Mouse (Mus musculus) Patski (cell line): ENCODE measurements around the gene Rem1. TPM values are rescaled to one million over a fixed set of nuclear protein-coding genes. Genes with fewer than 3 reads are reported as not detected.

Source experiments
- ATAC-seq: fragments of 100-300 bp; one replicate; pipeline ENCODE4 v1.8.0; 2021
- CTCF ChIA-PET: fragments of 350-600 bp; sonication (Branson Sonifier 250); formaldehyde crosslinking; loops from one replicate; lab custom pipeline; 2022; ENCODE audit warnings: inconsistent platforms; lab: Charles Lee
- POLR2A ChIA-PET: fragments of 350-600 bp; sonication (Branson Sonifier 250); formaldehyde crosslinking; loops from one replicate; lab custom pipeline; 2022; ENCODE audit warnings: antibody characterized with exemption, inconsistent platforms; lab: Charles Lee
- DNase-seq: peaks from one replicate; pipeline ENCODE4 v3.0.0-alpha.2; 2011; ENCODE audit warnings: low read depth, low spot score
- H3K27me3 ChIP-seq: fragments of 371-371 bp; one replicate; pipeline ENCODE4 v1.5.1; 2021
- CTCF ChIP-seq: fragments of 100-300 bp; IDR thresholded peaks from one replicate; pipeline ENCODE4 v1.5.1; 2021
- in situ Hi-C: fragments of 300-500 bp; cut with MboI; formaldehyde crosslinking; loops from 3 replicates; pipeline ENCODE4 v1.11.1; 2018; ENCODE audit warnings: low pct_unique_long_range_greater_than_20kb, mixed read lengths
- polyA plus RNA-seq: library from polyadenylated mRNA; unstranded; gene quantifications from one replicate; pipeline ENCODE4 v1.2.3, GENCODE M21; 2021

The Rem1 gene
- polyA plus RNA-seq, 1 experiment from 2014 or later = not detected

DNA sequence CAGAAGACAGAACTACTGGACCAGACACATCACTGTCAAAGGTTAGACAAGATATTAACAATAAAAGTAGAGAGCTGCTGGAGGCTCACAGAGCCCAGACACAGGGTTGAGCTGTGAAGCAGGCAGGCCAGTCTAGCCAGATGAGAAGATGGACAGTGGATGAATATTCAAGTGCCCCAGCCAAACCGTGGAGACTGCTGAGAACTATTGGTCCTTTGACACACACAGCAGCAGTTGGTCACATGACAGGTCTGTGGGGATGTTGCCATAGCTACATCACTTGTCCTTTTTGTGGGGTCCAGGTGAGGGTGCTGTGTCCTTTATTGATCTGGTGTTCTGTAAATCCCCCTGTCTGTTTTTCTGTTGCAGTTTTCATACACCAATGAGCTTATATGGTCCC, 1.5 kb upstream of the Rem1 start:
- in situ Hi-C loops = no loop called here
- no peak for TF ChIP-seq CTCF
- no peaks in the 10 kb centered on the region for H3K27me3 ChIP-seq
- DNase-seq = no peak
- POLR2A ChIA-PET = no interaction called here
- CTCF ChIA-PET = interaction anchor here (1.1 kb wide), 1 partner anchor 45 kb away, joined by 5 read pairs; no protein-coding TSS in a partner anchor
- ATAC-seq = no peak

DNA sequence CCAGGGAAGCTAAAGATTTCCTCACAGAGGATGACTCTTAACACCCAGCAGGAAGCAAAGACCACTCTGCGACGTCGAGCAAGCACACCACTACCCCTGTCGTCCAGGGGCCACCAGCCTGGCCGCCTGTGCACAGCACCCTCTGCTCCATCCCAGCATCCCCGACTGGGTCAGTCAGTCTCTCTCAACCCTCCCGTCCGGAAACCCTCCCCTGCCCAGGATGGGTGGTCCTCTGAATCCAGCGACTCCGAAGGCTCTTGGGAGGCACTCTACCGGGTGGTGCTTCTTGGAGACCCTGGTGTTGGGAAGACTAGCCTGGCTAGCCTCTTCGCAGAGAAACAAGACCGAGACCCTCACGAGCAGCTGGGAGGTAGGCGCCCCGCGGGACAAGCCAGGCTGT, 1.3 kb downstream of the Rem1 start:
- TF ChIP-seq CTCF = no peak
- ATAC-seq (no peak), DNase-seq (no peak)
- ChIA-PET CTCF (no interaction called here), POLR2A (no interaction called here)
- in situ Hi-C loops = no loop called here
- H3K27me3 ChIP-seq = no peaks in the 10 kb centered on the region

DNA sequence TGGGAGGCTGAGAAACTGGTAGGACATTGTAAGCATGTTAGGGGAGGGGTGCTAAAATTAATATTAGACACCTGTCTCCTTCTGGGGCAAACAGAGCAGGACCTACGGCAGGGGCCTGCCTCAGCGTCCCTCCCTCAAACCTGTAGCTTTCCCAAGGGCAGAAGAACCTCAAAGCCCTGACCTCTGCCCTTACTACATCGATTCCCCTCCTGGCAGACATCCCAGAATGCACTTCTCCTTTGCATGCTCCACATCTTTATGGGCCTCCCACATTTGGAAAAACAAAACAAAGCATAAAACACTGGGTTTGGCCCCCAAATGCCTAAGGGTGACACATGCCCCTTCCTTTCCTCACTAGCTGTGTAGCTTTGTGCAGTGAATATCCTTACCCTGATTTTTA, 2.5 kb downstream of the Rem1 start:
- TF ChIP-seq CTCF = no peak
- H3K27me3 ChIP-seq = no peaks in the 10 kb centered on the region
- in situ Hi-C loops = no loop called here
- ChIA-PET CTCF (interaction anchor here (1.0 to 2.0 kb wide), 2 partner anchors 10 to 14 kb away, joined by 3 to 8 read pairs; no protein-coding TSS in a partner anchor), POLR2A (no interaction called here)
- no peak for ATAC-seq
- no peak for DNase-seq

DNA sequence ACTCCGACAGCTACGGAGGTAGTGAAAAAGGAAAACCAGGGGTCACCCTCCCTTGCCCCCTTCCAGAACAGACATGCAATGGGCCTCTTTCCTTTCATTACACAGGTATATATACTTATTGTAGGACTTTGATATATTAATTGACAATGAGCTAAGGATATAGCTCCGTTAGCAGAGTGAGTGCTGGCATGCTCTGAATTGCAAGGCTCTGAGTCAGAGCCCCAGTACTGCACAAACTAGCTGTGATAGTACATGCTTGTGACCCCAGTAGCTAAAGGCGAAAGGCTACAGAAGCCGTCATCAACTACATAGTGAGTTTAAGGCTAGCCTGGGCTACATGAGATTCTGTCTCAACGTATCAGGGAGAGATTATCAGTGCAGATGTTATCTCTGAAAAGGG, 3.2 kb downstream of the Rem1 start:
- ChIA-PET CTCF (interaction anchor here (1.0 to 2.0 kb wide), 3 partner anchors 11 to 39 kb away, joined by 3 to 8 read pairs (median 4); partner anchors contain the start of gene H13), POLR2A (no interaction called here)
- ATAC-seq = peak; percentile 58
- no peak for TF ChIP-seq CTCF
- no peak for DNase-seq
- in situ Hi-C loops = no loop called here
- H3K27me3 ChIP-seq = no peaks in the 10 kb centered on the region

DNA sequence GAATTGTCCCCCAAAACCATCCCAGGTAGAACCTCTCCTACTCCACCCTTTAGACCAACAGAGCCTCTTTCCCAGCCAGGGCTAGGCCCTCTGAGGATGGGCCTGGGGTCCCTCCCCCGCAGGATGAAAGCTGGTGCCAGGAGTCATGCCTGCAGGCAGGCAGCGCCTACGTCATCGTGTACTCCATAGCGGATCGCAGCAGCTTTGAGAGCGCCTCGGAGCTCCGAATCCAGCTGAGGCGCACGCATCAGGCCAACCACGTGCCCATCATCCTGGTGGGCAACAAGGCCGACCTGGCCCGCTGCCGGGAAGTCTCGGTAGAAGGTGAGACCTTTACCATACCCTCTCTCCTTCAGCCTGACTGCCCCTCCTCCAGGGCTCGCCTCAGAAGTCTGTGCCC, 6.6 kb downstream of the Rem1 start:
- TF ChIP-seq CTCF = no peak
- no peaks in the 10 kb centered on the region for H3K27me3 ChIP-seq
- ATAC-seq (no peak), DNase-seq (no peak)
- ChIA-PET POLR2A (no interaction called here), CTCF (interaction anchor here (1.0 to 2.1 kb wide), 2 partner anchors 9 to 10 kb away, joined by 3 to 4 read pairs; partner anchors contain the start of gene Defb25)
- in situ Hi-C loops = no loop called here

DNA sequence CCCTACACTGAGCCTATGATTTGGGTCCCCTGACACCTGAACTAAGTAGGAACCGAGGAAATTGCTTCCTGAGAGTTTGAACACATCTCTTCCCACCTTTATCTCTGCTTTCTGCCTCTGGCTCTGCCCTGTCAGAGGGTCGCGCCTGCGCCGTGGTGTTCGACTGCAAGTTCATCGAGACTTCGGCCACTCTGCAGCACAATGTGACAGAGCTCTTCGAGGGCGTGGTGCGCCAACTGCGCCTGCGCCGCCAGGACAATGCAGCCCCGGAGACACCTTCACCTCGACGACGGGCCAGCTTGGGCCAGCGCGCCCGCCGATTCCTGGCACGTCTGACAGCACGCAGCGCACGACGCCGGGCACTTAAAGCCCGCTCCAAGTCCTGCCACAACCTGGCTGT, 7.6 kb downstream of the Rem1 start:
- H3K27me3 ChIP-seq = no peaks in the 10 kb centered on the region
- no peak for TF ChIP-seq CTCF
- ATAC-seq = no peak
- ChIA-PET POLR2A (no interaction called here), CTCF (interaction anchor here (1.0 to 2.1 kb wide), 2 partner anchors 8 to 11 kb away, joined by 3 to 4 read pairs; partner anchors contain the start of gene Defb25)
- in situ Hi-C loops = no loop called here
- no peak for DNase-seq

DNA sequence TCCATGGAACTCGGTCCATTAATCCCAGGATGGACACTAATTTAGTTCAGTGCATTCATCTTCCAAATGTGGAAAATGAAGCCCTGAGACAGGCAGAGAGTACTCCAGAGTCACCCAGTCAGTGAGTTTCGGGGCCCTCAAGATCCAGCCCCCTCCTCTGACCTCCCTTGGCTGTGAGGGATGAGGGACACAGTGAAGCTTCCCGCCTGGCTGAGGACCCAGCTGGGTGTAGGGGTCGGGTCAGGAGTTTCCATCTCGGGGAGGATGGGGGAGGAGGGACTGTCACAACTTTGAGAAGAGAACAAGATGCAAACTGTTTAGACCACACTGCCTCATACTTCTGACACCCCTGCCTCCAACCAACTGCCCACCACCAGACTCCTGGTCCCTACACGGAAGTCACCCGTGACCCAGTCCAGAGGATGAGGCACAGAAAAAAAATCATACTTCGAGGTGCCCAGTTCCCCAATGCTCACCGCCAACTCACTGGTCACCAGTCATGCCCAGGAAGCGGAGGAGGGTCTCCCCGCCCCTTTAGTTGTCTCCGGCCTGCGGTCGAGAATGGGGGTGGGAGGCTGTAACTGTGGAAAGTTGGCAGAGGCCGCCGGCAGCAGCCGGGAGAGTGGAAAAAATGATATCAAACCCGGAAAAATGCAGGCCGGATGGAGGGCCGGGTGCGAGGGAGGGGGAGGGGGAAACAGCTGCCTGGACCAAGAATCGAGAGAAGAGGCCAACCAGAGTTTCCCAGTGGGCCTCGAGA, 9.7 kb downstream of the Rem1 start:
- ATAC-seq (no peak), DNase-seq (no peak)
- ChIA-PET CTCF (interaction anchor here (1.3 kb wide), 1 partner anchor 21 kb away, joined by 3 read pairs; no protein-coding TSS in a partner anchor), POLR2A (no interaction called here)
- no peaks in the 10 kb centered on the region for H3K27me3 ChIP-seq
- in situ Hi-C loops = no loop called here
- no peak for TF ChIP-seq CTCF

DNA sequence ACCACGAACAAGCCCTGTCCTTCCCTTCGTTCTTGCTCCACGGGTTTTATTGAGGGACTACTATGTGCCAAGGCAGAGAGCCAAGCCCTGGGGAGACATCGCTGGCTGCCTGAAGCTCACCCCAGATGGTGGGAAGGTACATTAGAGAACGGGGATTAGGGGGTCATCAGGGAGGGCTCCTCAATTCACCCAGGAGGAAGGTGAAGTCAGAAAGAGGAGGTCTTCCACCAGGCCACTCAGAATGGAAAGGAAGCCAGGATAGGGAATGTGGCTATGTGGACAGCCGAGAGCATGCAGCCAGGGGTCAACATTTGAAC, 10.2 kb downstream of the Rem1 start:
- no peak for DNase-seq
- TF ChIP-seq CTCF = no peak
- ATAC-seq = no peak
- ChIA-PET POLR2A (no interaction called here), CTCF (no interaction called here)
- in situ Hi-C loops = no loop called here
- no peaks in the 10 kb centered on the region for H3K27me3 ChIP-seq

DNA sequence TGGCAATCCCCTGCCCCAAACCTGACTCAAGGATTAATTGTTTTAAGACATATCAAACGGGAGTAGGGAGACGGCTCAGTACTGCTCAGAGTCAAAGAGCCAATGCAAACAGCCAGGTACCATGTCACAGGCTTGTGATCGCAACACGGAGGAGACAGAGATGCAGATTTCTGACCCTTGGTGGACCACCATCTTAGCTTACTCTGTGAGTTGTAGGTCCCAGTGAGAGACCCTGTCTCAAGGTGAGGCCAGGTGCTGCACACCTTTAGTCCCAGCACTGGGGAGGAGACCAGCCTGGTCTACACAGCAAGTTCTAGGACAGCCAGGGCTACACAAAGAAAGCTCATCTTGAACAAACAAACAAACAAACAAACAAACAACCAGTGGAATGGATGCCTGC, 10.6 kb downstream of the Rem1 start:
- ChIA-PET CTCF (no interaction called here), POLR2A (no interaction called here)
- H3K27me3 ChIP-seq = no peaks in the 10 kb centered on the region
- DNase-seq = no peak
- in situ Hi-C loops = no loop called here
- ATAC-seq = no peak
- no peak for TF ChIP-seq CTCF

DNA sequence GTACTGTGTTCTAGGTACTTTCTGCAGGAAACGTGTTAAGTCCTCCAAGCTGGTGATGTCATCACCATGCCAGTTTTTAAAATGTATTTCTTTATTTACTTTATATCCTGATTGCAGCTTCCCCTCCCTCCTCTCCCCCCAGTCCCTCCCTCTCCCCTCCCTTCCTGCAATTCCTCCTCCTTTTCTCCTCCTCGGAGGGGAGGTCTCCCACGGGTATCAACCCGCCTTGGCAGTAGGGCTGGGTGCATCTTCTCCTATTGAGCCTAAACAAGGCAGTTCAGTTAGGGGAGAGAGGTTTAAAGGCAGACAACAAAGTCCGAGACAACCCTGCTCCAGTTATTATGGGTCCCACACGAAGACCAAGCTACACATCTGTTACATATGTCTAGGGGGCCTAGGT, 12.1 kb downstream of the Rem1 start:
- in situ Hi-C loops = no loop called here
- ChIA-PET CTCF (no interaction called here), POLR2A (no interaction called here)
- H3K27me3 ChIP-seq = no peaks in the 10 kb centered on the region
- DNase-seq = no peak
- no peak for ATAC-seq
- TF ChIP-seq CTCF = no peak

DNA sequence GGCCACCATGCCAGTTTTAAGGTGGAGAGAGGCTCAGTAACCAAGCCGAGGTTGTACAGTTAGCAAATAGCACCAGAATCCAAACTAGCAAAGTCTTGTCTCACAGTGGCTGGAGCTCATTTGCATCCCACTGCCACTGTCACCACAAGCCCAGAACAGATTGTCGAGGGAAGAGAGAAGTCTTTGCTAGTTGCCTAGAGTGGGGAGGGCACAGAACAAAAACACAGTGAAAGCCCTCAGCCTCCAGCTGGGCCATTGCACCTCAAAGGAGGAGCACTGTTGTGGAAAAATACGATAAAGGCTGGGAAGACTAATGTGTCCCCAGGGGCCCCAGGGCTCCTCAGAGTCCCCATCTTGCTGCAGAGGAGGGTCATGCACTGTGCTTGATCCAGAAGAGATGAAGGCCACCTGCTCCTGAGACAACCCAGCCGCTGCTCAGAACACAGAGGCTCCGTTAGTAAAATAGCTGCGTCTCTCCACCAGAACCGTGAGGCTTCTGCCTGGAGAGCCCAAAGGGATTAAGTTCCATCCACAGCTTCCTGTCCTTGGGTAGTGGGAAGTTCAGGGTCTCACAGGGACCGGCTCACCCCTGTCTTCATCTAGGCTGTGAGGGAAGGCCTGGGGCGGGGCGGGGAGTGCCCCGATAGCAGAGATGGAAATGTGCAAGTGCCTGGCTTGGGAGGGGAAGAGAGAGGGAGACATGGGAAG, 12.8 kb downstream of the Rem1 start:
- H3K27me3 ChIP-seq = no peaks in the 10 kb centered on the region
- no peak for TF ChIP-seq CTCF
- ATAC-seq (no peak), DNase-seq (no peak)
- ChIA-PET CTCF (no interaction called here), POLR2A (no interaction called here)
- in situ Hi-C loops = no loop called here
